Mouse (Mus musculus) spleen, postnatal 36 days (tissue): Measurements from ENCODE around the gene Rtn2.

Experiments used
- DNase-seq, 2 experiments: peaks; one replicate each; pipeline ENCODE4 v3.0.0; 2022; ENCODE audit warnings: low spot score in 2 of 2, mixed read lengths in 1 of 2

The Rtn2 gene

GRCm38 (mm10) chr7:19301461-19302263, 19.2 kb downstream of the Rtn2 start:
- no peak for DNase-seq

DNA sequence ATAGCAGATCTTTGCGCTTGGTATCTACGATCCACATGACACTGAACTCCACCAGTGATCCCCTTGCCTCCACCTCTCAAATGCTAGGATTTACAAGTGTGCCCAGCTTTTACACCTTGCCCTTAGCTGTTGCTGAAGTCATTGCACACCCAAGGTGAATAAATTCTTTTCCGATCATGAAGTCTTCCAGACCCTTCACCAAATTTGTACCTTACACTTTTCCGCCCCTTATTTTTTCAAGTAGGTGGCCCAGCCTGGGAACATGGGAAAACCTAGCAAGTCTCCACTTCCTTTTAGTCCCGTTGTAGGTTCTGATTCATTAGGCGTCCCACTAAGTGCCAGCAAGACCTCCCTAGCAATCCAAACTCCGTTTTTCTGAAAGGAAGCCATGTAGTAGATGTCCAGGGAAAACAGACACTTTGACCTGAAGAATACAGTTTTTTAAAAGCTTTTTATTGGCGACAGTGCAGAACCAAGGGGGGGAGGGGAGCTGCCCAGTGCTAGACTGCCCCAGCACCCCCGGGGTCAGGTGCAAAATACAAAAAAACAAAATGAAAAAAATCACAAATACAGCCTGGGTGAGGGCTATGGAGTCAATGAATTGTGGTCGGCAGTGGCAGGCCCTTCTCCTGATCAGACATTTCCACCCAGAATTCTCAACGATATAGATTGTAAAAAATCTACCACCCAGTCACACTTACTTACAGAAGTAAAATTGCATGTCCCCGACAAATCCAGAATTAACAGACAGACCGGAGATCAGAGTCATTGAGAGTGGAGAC, 20.0 kb downstream of the Rtn2 start:
- DNase-seq, result no peak

- no peak for DNase-seq
Measured at GRCm38 (mm10) chr7:19303046-19303305, 20.6 kb downstream of the Rtn2 start.

GRCm38 (mm10) chr7:19303770-19304169, 21.3 kb downstream of the Rtn2 start:
- DNase-seq, result peak; percentile 62 to 72

- no peak for DNase-seq
Measured at GRCm38 (mm10) chr7:19304501-19305412, 22.3 kb downstream of the Rtn2 start.

- no peak for DNase-seq
Measured at GRCm38 (mm10) chr7:19305413-19305735, 22.9 kb downstream of the Rtn2 start.

GRCm38 (mm10) chr7:19305796-19306765, 23.7 kb downstream of the Rtn2 start:
- no peak for DNase-seq

- DNase-seq, result no peak
Measured at GRCm38 (mm10) chr7:19306819-19307738, 24.7 kb downstream of the Rtn2 start.

DNA sequence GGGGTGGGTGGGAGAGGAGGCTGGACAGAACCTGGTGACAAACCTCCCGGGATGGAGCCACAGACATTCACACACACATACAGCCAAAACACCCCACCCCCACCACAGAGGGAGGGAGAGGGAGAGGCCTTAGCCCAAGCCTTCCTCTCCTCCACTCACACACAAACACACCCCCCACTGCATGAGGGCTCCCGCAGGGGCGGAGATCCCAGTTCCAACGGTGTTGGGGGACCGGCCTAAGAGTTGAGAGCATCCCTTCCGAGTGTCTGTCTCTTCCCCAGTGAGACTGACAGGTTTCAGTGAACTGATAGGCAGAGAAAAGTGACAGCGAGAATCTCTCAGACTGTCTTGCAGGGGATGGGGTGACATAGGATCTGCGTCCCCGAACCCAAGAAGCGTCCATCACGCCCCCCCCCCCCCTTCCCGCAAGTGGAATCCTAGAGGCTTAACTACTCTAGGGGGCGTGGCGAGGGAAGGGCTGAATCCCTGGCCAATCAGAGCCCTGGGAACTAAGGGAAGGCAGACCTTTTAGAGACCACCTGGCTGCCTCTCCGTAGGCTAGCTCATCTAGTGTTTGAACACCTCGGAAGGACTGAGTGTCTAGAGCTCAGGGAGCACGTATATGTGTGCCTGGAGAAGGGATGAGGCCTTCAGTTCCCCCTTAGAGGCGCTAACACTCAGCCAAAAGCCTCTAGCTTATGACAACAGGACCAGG, 25.5 kb downstream of the Rtn2 start:
- DNase-seq, result peak; percentile 61 to 72

GRCm38 (mm10) chr7:19308454-19309277, 26.2 kb downstream of the Rtn2 start:
- DNase-seq, result peak; percentile 95

GRCm38 (mm10) chr7:19309278-19309883, 27.0 kb downstream of the Rtn2 start:
- DNase-seq, result no peak

GRCm38 (mm10) chr7:19309884-19310641, 27.6 kb downstream of the Rtn2 start, which contains the start of gene Fosb:
Gene Fosb, minus strand, starts transcription at chr7:19310051.
- DNase-seq, result peak; percentile 94 to 95

- DNase-seq, result no peak
Measured at GRCm38 (mm10) chr7:19311991-19312390, 29.6 kb downstream of the Rtn2 start.

DNA sequence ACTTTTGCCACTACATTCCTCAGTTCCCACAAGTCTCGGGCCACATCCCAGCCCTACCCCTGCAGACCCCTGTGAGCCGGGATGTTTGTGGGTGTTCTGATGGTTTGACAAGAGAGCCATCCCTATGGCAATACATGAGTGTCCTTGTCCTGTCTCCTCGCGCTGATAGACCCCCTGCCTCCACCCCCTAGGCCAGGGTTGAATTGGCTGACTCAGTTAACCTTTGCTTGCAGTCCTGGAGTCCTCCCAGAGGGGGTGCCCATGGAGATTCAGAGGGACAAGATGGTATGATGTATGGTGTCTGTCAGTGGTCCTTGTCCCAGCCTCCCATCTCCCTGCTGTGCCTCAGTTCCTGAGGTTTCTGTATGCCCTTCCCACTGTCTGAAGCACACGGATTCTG, 31.6 kb downstream of the Rtn2 start:
- DNase-seq, result no peak

DNA sequence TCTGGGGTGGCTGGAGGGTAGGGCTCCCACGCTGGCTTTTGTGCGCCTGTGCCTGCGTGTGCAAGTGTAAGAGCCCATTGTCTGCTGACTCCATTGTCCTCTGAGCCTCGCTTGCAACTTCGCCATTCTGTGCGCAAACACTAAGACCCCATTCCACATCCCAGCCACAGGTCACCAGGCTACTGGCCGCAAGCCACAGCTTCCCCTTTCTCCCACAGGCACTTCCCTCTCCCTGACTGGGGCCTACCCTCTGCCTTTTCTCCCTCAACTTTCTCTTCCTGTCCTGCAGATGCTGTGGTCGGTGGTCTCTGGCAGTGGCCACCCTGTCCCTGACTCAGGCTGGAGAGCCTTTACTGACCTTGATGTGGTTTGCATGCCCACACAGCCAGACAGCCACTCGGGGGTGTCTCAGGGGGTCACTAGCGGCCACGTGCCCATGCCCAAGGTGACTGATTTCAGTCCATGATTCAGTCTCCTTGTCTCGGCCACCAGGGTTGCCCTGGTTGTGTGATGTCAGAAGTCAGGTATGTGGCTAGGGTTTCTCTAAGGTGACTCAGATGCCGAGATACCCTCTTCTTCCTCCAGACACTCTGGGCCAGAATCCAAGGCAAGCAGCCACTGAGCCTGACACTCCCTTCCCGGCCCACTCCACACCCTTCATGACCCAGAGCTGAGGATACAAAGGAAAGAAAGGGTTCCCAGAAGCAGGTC, 34.2 kb downstream of the Rtn2 start:
- peak; percentile 34 to 60 for DNase-seq

DNA sequence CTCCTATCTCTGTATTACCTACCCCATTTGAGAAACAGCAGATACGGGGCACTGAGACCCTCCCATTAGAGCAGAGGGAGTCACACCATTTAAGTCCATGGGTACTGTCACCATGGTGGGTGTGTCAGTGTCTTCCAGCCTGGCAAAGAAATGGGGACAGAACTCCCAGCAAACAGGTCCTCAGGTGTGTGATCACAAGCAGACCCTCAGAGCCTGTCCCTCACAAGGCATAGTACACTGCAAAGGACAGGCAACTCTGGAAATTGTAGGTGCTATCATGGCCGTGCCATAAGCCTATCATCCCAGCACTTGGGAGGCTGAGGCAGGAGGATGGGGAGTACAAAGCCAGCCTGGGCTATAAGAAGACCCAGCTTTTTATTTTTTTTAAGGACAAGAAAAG, 35.8 kb downstream of the Rtn2 start:
- DNase-seq, result no peak

DNA sequence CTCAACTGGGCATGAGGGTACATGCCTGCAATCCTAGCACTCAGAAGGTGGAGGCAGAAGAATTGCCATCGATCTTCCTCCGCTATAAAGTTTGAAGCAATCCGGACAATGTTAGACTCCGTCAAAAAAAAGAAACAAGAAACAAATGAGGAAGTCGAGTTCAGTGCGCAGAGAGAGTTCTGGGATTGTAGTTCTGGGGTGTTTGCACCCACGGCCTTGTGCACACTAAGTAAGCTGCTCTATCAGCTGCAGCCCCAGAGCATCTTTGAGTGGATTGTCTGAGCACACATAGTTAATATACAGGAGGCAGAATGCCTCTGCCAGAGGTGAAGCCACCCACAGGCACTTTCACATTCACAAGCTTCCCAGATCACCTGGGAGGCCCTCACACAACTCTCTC, 36.3 kb downstream of the Rtn2 start:
- DNase-seq, result no peak
